ENCODE assay signal across 19 mouse cellular contexts in the genomic region with DNA sequence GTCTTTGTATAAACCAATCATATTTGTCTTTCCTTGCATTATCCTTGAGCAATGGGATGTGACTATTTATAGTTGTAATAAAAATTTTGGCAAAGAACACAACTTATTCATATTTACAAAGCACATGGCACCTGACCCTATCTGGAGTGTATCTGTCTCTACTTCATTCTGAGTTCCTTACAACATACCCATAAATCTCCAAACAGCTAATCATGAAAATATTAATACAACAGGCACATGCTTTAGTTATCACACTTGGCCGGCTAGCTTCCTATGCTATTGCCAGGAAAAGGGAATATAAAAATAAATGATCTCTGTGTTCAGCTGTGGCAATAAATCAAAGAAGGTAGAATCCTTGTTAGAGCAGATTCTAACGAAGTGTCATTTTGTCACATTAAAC.
A peak's percentile ranks its signal among the peaks of the same experiment; 100 is the strongest.
DNase-seq lines count a peak whose midpoint lies in the region; ATAC-seq and TF ChIP-seq lines count a peak whose summit lies in the region.
"Had no signal": no experiment of that assay in that cellular context is flagged by ENCODE, and none has a peak within 500 bp of the region (broad histone marks: within the 10 kb centered on the region; RNA-seq: fewer than 3 reads in every experiment).

No protein-coding gene starts in this region.

- no peak for TF ChIP-seq CTCF in lung, embryonic 14.5 days (IDR thresholded peaks at IDR 0.05; ENCODE audit: low read depth)

- H3K27ac ChIP-seq in lung, embryonic 14.5 days (ENCODE audit: low read depth), result no peak overlapping the region
- no peak overlapping the region for H3K27ac ChIP-seq in limb, embryonic 13.5 days
- H3K27ac ChIP-seq in limb, embryonic 14.5 days (replicated peaks; ENCODE audit: low read depth, low read length), result no peak overlapping the region
- H3K27ac ChIP-seq: embryonic facial prominence, embryonic 15.5 days; forebrain, embryonic 10.5 days; forebrain, embryonic 15.5 days; heart, embryonic 10.5 days; hindbrain, embryonic 14.5 days had no signal

- no peaks in the 10 kb centered on the region for H3K4me1 ChIP-seq in lung, embryonic 14.5 days (ENCODE audit: insufficient read depth)
- peaks cover 7% of the 10 kb centered on the region; the same call in 1 of the 2 replicates for H3K4me1 ChIP-seq in limb, embryonic 13.5 days
- 0 out of 2 replicates have a peak, but pooled peaks cover 3% of the 10 kb centered on the region for H3K4me1 ChIP-seq in limb, embryonic 14.5 days (ENCODE audit: control insufficient read depth, insufficient read depth, low read length)
- H3K4me1 ChIP-seq: embryonic facial prominence, embryonic 15.5 days; forebrain, embryonic 10.5 days; forebrain, embryonic 15.5 days; heart, embryonic 10.5 days had no signal

- ATAC-seq in lung, embryonic 14.5 days (ENCODE audit: insufficient read depth), result peak; percentile 96
- ATAC-seq in limb, embryonic 13.5 days (ENCODE audit: low FRiP score, low read depth), result peak; percentile 86
- ATAC-seq in limb, embryonic 14.5 days (ENCODE audit: low FRiP score, low read depth), result peak; percentile 83
- ATAC-seq: forebrain, embryonic 15.5 days had no signal

- no peak overlapping the region for H3K4me3 ChIP-seq in lung, embryonic 14.5 days (ENCODE audit: low read depth, low read length)
- H3K4me3 ChIP-seq in limb, embryonic 13.5 days, result no peak overlapping the region
- H3K4me3 ChIP-seq in limb, embryonic 14.5 days (replicated peaks; ENCODE audit: low read length), result no peak overlapping the region
- H3K4me3 ChIP-seq: embryonic facial prominence, embryonic 15.5 days; erythroblast, embryonic 14.5 days; forebrain, embryonic 10.5 days; forebrain, embryonic 15.5 days; heart, embryonic 10.5 days had no signal

- H3K27me3 ChIP-seq in lung, embryonic 14.5 days (ENCODE audit: insufficient read depth, low read length), result no peaks in the 10 kb centered on the region
- H3K27me3 ChIP-seq in limb, embryonic 13.5 days, result no peaks in the 10 kb centered on the region
- no peaks in the 10 kb centered on the region for H3K27me3 ChIP-seq in limb, embryonic 14.5 days (ENCODE audit: control insufficient read depth, insufficient read depth, low read length)
- H3K27me3 ChIP-seq: embryonic facial prominence, embryonic 15.5 days; forebrain, embryonic 15.5 days had no signal

- TF ChIP-seq POLR2A in limb, embryonic 14.5 days (IDR thresholded peaks at IDR 0.05; ENCODE audit: borderline replicate concordance, extremely low read depth, insufficient read depth, insufficient read length), result no peak

- no peaks in the 10 kb centered on the region for H3K9me3 ChIP-seq in lung, embryonic 14.5 days (ENCODE audit: low read depth, low read length)
- no peaks in the 10 kb centered on the region for H3K9me3 ChIP-seq in limb, embryonic 13.5 days
- H3K9me3 ChIP-seq in limb, embryonic 14.5 days (ENCODE audit: control insufficient read depth, low read length), result no peaks in the 10 kb centered on the region
- H3K9me3 ChIP-seq: embryonic facial prominence, embryonic 15.5 days; forebrain, embryonic 10.5 days; forebrain, embryonic 15.5 days; heart, embryonic 10.5 days had no signal

- no peak overlapping the region for H3K4me2 ChIP-seq in lung, embryonic 14.5 days
- H3K4me2 ChIP-seq in limb, embryonic 13.5 days (replicated peaks), result no peak overlapping the region
- H3K4me2 ChIP-seq in limb, embryonic 14.5 days (replicated peaks; ENCODE audit: low read depth, low read length, severe bottlenecking), result no peak overlapping the region
- H3K4me2 ChIP-seq: embryonic facial prominence, embryonic 15.5 days; forebrain, embryonic 15.5 days; hindbrain, embryonic 14.5 days had no signal

- no peak overlapping the region for H3K9ac ChIP-seq in lung, embryonic 14.5 days
- H3K9ac ChIP-seq in limb, embryonic 13.5 days, result no peak overlapping the region
- no peak overlapping the region for H3K9ac ChIP-seq in limb, embryonic 14.5 days (ENCODE audit: low read depth, low read length, severe bottlenecking)
- H3K9ac ChIP-seq: embryonic facial prominence, embryonic 15.5 days; forebrain, embryonic 15.5 days; hindbrain, embryonic 14.5 days had no signal

- 37% methylated on average over 2 of the region's 2 CpGs for WGBS in lung, embryonic 14.5 days
- 29% methylated on average over 2 of the region's 2 CpGs for WGBS in limb, embryonic 13.5 days
- WGBS in limb, embryonic 14.5 days, result 34% methylated on average over 2 of the region's 2 CpGs

- no peaks in the 10 kb centered on the region for H3K36me3 ChIP-seq in lung, embryonic 14.5 days (ENCODE audit: insufficient read depth)
- H3K36me3 ChIP-seq in limb, embryonic 13.5 days, result no peaks in the 10 kb centered on the region
- no peaks in the 10 kb centered on the region for H3K36me3 ChIP-seq in limb, embryonic 14.5 days (ENCODE audit: control insufficient read depth, insufficient read depth, low read length)
- H3K36me3 ChIP-seq: embryonic facial prominence, embryonic 15.5 days; forebrain, embryonic 10.5 days; forebrain, embryonic 15.5 days; heart, embryonic 10.5 days had no signal

- peak; percentile 86 for DNase-seq in lung, embryonic 14.5 days
- no peak for DNase-seq in lung, postnatal 14 days
- peak; percentile 81 for DNase-seq in limb, embryonic 14.5 days (ENCODE audit: low spot score)
- peak; percentile 6 for DNase-seq in lung, postnatal 36 days
- DNase-seq in thymus, postnatal 10 days (ENCODE audit: low spot score in 2 of 2), result no peak
- DNase-seq: adrenal gland, adult 2 months; adrenal gland, postnatal 25 days; cerebellum, adult 18-20 months; cerebellum, postnatal 10 days; gastrocnemius, postnatal 36 days; heart, adult 11 months; heart, postnatal 10 days had no signal

Comparison
In these comparisons a context has a peak if more than half of its experiments do, and no peak if none do; other contexts are left out.
1. DNase-seq: peak in lung, embryonic 14.5 days (single experiment), limb, embryonic 14.5 days (single experiment) and lung, postnatal 36 days (single experiment); none in lung, postnatal 14 days (single experiment) and thymus, postnatal 10 days (0 of 2).
2. Peak in every context shown above with its lines, with median percentiles within 50 percentile points of each other: ATAC-seq.